Mouse (Mus musculus) urinary bladder, postnatal 25 days (tissue): ENCODE data around the gene Pogz.

Source experiments
- DNase-seq: peaks from one replicate; pipeline ENCODE4 v3.0.0; 2022; ENCODE audit warnings: low spot score

Gene Pogz

DNA sequence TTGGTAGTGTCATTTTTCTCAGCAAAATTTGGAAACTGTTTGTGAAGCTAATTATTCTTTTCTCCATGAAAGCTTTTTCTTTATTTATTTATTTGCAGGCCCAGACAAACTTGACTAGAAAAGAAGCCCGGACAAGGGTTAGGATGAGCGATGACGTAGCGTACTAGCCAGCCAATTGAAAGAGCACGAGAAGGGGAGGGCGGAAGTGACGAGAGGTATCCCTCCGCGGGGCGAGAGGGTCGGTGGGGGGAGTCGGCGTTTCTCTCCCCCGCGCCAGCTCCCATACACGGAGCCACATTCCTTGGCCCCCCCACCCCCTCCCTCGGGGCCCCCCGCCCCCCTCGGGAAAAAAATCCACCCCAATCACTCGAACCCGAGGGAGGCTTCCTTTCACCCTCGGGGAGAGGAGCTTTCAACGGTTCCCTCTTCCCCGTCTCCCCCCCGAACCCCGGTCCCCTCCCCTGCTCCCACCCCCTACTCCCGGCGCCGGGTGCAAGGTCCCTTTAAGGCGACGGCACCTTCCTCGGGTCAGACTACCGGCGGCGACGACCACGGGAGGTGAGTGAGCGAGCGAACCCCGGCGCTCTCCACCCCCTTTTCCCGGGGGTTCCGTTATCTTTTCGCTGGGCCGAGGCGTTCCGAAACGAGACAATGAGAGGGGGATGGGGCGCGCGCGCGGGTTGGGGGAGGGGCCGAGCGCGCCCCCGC, at the start of gene Pogz:
Gene Pogz (plus strand): TSS at position 385 of the 708 bp plus-strand sequence.
- peak; percentile 91 for DNase-seq

DNA sequence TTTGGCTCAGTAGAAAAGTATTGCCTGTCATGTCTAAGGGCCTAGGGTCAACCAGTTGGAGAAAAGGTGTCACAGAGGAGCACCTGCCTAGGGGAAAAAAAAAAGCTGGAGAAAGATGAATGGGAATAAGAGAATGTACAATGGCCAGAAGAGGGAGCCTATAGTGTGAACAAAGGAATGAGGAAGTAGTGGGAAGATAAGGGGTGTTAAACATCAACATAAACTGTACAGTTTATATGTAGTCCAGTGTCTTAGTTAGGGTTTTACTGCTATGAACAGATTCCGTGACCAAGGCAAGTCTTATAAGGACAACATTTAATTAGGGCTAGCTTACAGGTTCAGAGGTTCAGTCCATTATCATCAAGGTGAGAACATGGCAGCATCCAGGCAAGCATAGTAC, 48.3 kb upstream of the Pogz start:
- DNase-seq: no peak

- no peak for DNase-seq
Observed at GRCm38 (mm10) chr3:94789516-94789915, 47.9 kb upstream of the Pogz start.

GRCm38 (mm10) chr3:94792258-94792657, 45.1 kb upstream of the Pogz start:
- no peak for DNase-seq

GRCm38 (mm10) chr3:94793672-94794071, 43.7 kb upstream of the Pogz start:
- DNase-seq: no peak

GRCm38 (mm10) chr3:94794359-94794758, 43.0 kb upstream of the Pogz start:
- no peak for DNase-seq

GRCm38 (mm10) chr3:94795596-94796140, 41.7 kb upstream of the Pogz start:
- no peak for DNase-seq

- no peak for DNase-seq
Observed at GRCm38 (mm10) chr3:94796181-94796580, 41.2 kb upstream of the Pogz start.

GRCm38 (mm10) chr3:94804146-94804545, 33.2 kb upstream of the Pogz start:
- peak; percentile 23 for DNase-seq

- no peak for DNase-seq
Observed at GRCm38 (mm10) chr3:94804976-94805375, 32.4 kb upstream of the Pogz start.

DNA sequence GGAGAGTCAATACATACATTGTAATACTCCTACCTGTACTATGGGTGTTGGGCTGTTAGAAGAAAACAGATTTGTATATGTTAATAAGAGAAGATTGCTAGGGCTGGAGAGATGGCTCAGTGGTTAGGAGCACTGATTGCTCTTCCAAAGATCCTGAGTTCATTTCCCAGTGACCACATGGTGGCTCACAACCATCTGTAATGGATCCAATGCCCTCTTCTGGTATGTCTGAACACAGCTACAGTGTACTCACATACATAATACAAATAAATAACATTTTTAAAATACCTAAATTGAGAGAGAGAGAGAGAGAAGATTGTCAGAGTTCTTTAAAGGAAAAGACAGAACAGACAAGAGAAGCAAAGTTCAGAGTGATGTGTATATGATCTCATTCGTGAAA, 29.1 kb upstream of the Pogz start:
- no peak for DNase-seq

- DNase-seq: no peak
Observed at GRCm38 (mm10) chr3:94811628-94812027, 25.7 kb upstream of the Pogz start.

GRCm38 (mm10) chr3:94813651-94814050, 23.7 kb upstream of the Pogz start:
- no peak for DNase-seq

- no peak for DNase-seq
Observed at GRCm38 (mm10) chr3:94814063-94814462, 23.3 kb upstream of the Pogz start.

DNA sequence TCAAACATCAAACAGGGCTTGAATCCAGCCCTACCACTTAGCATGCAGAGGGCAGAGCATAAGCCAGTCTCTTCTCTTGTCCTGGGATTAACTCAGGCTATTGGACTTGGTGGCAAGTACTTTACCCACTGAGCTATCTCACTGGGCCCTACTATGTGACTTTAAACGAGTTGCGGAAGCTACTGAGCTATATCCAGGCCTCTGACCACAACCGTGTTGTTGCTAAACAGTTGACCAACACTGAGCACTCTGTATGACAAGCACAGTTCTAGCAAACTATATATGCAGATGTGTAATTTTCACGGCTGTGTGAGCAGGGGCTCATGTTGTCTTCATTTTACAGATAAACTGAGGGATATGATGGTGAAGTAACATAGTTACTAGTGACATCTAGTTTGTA, 22.7 kb upstream of the Pogz start:
- no peak for DNase-seq

DNA sequence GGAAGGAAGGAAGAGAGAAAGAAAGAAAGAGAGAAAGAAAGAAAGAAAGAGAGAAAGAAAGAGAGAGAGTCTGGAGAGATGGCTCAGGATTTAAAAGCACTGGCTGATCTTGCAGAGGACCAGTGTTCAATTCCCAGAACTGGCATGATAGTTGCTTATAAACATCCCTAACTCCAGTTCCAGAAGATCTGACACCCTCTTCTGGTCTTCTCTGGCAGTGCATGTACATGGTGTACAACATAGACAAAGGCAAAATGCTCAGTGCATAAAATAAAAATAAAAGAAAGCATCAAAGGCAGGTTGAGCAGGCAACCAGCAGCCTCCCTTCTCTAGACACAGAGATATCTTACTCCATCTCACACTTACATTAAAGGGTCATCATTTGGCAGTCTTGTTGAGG, 21.8 kb upstream of the Pogz start:
- no peak for DNase-seq

GRCm38 (mm10) chr3:94817731-94818130, 19.6 kb upstream of the Pogz start:
- no peak for DNase-seq

GRCm38 (mm10) chr3:94819452-94820425, 17.6 kb upstream of the Pogz start:
- no peak for DNase-seq

GRCm38 (mm10) chr3:94821008-94821638, 16.2 kb upstream of the Pogz start:
- peak; percentile 33 for DNase-seq

- DNase-seq: no peak
Observed at GRCm38 (mm10) chr3:94822082-94822481, 15.3 kb upstream of the Pogz start.

GRCm38 (mm10) chr3:94824110-94824509, 13.3 kb upstream of the Pogz start:
- DNase-seq: no peak

- DNase-seq: no peak
Observed at GRCm38 (mm10) chr3:94832100-94832499, 5.3 kb upstream of the Pogz start.
